In genomic region chr10:77622055-77622988, GRCm38 (mm10) we compare ENCODE assay signal across 8 mouse cellular contexts. TPM values are rescaled to one million over a fixed set of nuclear protein-coding genes. Genes with fewer than 3 reads are reported as not detected.
DNase-seq lines count a peak whose midpoint lies in the region; ATAC-seq and TF ChIP-seq lines count a peak whose summit lies in the region.

Gene Ube2g2 (plus strand): TSS chr10:77622275.

- peak within 1 kb of the TSS; percentile 96 for H3K4me3 ChIP-seq in lung, postnatal 0 days (ENCODE audit: low read depth, low read length)

- H3K27me3 ChIP-seq in lung, postnatal 0 days (replicated peaks; ENCODE audit: insufficient read depth, low read length): no peaks in the 10 kb centered on the region

- H3K4me1 ChIP-seq in lung, postnatal 0 days (ENCODE audit: insufficient read depth, low read depth, low read length): peaks cover 41% of the 10 kb centered on the region

- peak within 1 kb of the TSS; percentile 96 for H3K27ac ChIP-seq in lung, postnatal 0 days (ENCODE audit: low read length)

- TF ChIP-seq CTCF in lung, postnatal 0 days (IDR thresholded peaks at IDR 0.05): no peak

- peak; percentile 75 for ATAC-seq in frontal cortex, adult (ENCODE audit: low TSS enrichment)
- peak; percentile 82 to 86 for ATAC-seq in hematopoietic stem cell, adult 5-6 weeks (replicated peaks in 1 of 2; ENCODE audit: insufficient read depth in 1 of 2, low FRiP score in 2 of 2, low TSS enrichment in 1 of 2, low read depth in 1 of 2, poor library complexity in 2 of 2, severe bottlenecking in 2 of 2)
- ATAC-seq in lung, postnatal 0 days: peak; percentile 90

- DNase-seq in Muller cell, postnatal 12 days (ENCODE audit: inconsistent ontology term): peak; percentile 96
- DNase-seq in cerebellum, adult 8-10 months: peak; percentile 92
- peak; percentile 92 to 96 for DNase-seq in layer of hippocampus, postnatal 10 days (ENCODE audit: low spot score in 2 of 2)
- DNase-seq in lung, postnatal 0 days (ENCODE audit: low spot score): peak; percentile 94
- peak; percentile 87 for DNase-seq in ovary, postnatal 10 days (ENCODE audit: low spot score)
- peak; percentile 97 for DNase-seq in thymus, postnatal 0 days (ENCODE audit: low spot score)

- no peaks in the 10 kb centered on the region for H3K36me3 ChIP-seq in lung, postnatal 0 days (ENCODE audit: insufficient read depth, low read length)

- no peak for TF ChIP-seq EP300 in lung, postnatal 0 days (IDR thresholded peaks at IDR 0.05)

- H3K9me3 ChIP-seq in lung, postnatal 0 days (ENCODE audit: low read length): no peaks in the 10 kb centered on the region

- H3K9ac ChIP-seq in lung, postnatal 0 days (replicated peaks; ENCODE audit: low read depth): peak within 1 kb of the TSS; percentile 97

- H3K4me2 ChIP-seq in lung, postnatal 0 days (replicated peaks; ENCODE audit: low read depth, low read length): peak within 1 kb of the TSS; percentile 93

- under 1% methylated on average over 92 of the region's 96 CpGs for WGBS in lung, postnatal 0 days

RNA-seq across cellular contexts. Expression of gene Ube2g2, which starts in this region (rescaled TPM):
- total RNA-seq in hematopoietic stem cell, adult 5-6 weeks (2017): 25.6 and 27.5 TPM in 2 replicates
- 10 to 100 TPM; 46.6 to 54.3 TPM for total RNA-seq in layer of hippocampus, postnatal 10 days (2021)
- 59.8 and 65.6 TPM in 2 replicates for polyA plus RNA-seq in lung, postnatal 0 days (2015; fragmentation: Nextera tagmentation; extraction: Ambion mirVana)
- polyA plus RNA-seq in thymus, postnatal 0 days (2015; fragmentation: Nextera tagmentation; extraction: Ambion mirVana): 67.9 and 69.8 TPM in 2 replicates

Comparison
In these comparisons a context has a peak if more than half of its experiments do, and no peak if none do; other contexts are left out.
1. Peak in every context shown above with its lines: DNase-seq, ATAC-seq, H3K4me3 ChIP-seq and H3K27ac ChIP-seq.